Mouse (Mus musculus) hematopoietic stem cell, adult 5-6 weeks (primary cell): ENCODE data around the gene Olfr1415. TPM values are rescaled to one million over a fixed set of nuclear protein-coding genes. Genes with fewer than 3 reads are reported as not detected.

Experiments used
- ATAC-seq, 2 experiments: fragments of 125-278 bp in 1 of 2; replicated peaks in 1 of 2; 2 replicates each; pipeline ENCODE4 v1.8.0; 2016 to 2017; ENCODE audit warnings: inconsistent platforms in 2 of 2, mild to moderate bottlenecking in 2 of 2, moderate number of reproducible peaks in 2 of 2, low read depth in 1 of 2, moderate TSS enrichment in 1 of 2; ENCODE audit not compliant: low FRiP score in 2 of 2, poor library complexity in 2 of 2, severe bottlenecking in 2 of 2, insufficient read depth in 1 of 2, low TSS enrichment in 1 of 2
- total RNA-seq: library from RNA; stranded (forward); fragments of 172-1452, 232-1000 nt; gene quantifications from 2 replicates; pipeline ENCODE4 v1.2.3, GENCODE M21; 2017

Gene Olfr1415
- total RNA-seq, 1 experiment from 2014 or later, result not detected

DNA sequence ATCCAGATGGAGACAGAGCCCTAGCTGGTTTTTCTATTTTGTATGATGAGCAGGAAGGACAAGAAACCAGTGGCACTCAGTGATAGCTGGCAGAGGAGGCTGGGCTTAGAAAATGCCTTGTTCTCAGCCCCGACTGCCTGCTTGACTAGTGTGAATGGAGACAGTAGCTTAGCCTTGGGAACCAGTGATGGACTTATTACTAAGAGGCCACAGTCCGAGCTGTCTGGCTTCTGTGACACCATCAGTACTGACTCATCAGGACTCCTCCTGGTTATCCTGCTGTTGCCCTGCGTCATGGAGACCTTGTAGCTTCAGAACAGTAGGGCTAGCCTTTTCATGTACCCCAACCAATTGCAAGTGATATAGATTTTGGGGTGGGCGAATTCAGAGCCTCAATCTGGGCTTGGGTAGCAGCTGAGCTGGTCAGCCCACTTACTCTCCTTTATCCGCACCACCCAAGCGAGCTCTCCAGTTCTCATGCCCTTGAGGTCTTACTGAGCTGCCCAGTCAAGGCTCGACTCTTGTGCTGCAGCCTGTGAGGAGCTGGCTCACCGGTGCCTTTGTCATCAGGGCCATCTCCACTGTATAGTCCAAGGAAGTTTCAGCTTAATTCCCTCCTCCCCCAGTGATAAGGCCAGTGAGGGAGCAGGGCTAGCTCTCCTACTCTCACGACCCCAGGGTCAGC, 55.7 kb downstream of the Olfr1415 start:
- no peak for ATAC-seq

Other genes with a start within 250 kb of the Olfr1415 start
- 84.7 and 94.9 TPM in 2 replicates for gene Ndufa10, start 22.2 kb downstream of the Olfr1415 start, total RNA-seq
- gene Olfr1416, start 11.0 kb downstream of the Olfr1415 start, total RNA-seq, result not detected in 2 replicates
- gene Olfr1414, start 22.6 kb upstream of the Olfr1415 start, total RNA-seq, result not detected in 2 replicates
- not detected in 2 replicates for gene Olfr1413, start 75.2 kb upstream of the Olfr1415 start, total RNA-seq
- gene Olfr1412, start 89.7 kb upstream of the Olfr1415 start, total RNA-seq, result not detected in 2 replicates
- not detected in 2 replicates for gene Olfr1411, start 98.3 kb upstream of the Olfr1415 start, total RNA-seq
- gene Olfr1410, start 109.7 kb upstream of the Olfr1415 start, total RNA-seq, result not detected in 2 replicates
- not detected in 2 replicates for gene Olfr12, start 121.7 kb upstream of the Olfr1415 start, total RNA-seq
- 99.2 and 139 TPM in 2 replicates for gene Cops9, start 145.9 kb upstream of the Olfr1415 start, total RNA-seq
- 17.1 and 21.5 TPM in 2 replicates for gene Otos, start 152.7 kb upstream of the Olfr1415 start, total RNA-seq